Mouse (Mus musculus): ENCODE measurements around the gene Pdf. TPM values are rescaled to one million over a fixed set of nuclear protein-coding genes. Genes with fewer than 3 reads are reported as not detected.

The Pdf gene
- polyA plus RNA-seq, 1 experiment from 2014 or later: 53.2 TPM

DNA sequence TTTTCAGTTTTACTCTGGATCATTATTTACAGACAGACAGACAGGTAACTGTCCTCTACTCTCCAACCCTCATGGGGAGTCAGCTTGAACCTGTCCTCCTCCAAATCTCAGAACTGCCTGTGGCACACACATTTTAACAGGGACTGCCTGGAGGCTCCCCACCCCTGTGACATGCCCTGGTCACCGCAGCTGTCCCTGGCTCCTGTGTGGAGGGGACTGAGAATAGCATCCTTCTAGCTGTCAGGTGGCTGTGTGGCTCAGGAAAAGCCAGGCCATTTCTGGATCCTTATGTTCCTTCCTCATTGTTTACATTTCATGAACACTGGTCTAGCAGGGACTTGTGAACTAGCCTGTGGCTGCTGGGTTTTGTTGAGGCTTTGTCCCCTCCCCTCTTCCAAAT, 25.7 kb upstream of the Pdf start:
- peaks cover 40% of the 10 kb centered on the region for H3K36me3 ChIP-seq (ENCODE audit: control insufficient read depth, insufficient read depth)
- ATAC-seq (replicated peaks; ENCODE audit: extremely low read depth, insufficient read depth, low FRiP score): no peak
- WGBS: 84% methylated on average over 1 of the region's 1 CpGs

DNA sequence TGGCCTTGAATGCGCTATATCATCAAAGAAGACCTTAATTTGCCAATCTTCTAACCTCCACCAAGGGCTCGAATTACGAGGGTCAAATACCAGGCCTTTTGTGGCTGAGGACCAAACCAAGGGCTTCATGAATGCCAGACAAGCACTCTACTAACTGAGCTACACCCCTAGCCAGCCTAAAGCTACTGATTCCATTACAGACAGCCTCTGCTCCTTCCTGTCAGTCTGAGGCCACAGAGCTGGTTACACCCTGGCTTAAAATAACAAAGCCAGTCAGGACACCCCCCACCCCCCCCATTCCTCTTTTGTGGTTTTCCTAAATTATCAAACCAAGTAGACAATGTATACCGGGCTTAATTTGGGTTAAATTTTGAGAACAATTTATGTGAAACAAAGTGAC, 25.3 kb upstream of the Pdf start:
- Histone ChIP-seq H3K27ac (ENCODE audit: low read length) (no peak overlapping the region), H3K9me3 (replicated peaks; ENCODE audit: control insufficient read depth, low read length) (no peaks in the 10 kb centered on the region), H3K9ac (ENCODE audit: low read length) (no peak overlapping the region), H3K4me2 (ENCODE audit: low read depth, low read length) (no peak overlapping the region), H3K27me3 (ENCODE audit: control insufficient read depth, insufficient read depth, low read length) (no peaks in the 10 kb centered on the region), H3K36me3 (ENCODE audit: control insufficient read depth, insufficient read depth) (peaks cover 40% of the 10 kb centered on the region), H3K4me3 (ENCODE audit: low read length) (no peak overlapping the region), H3K4me1 (ENCODE audit: control insufficient read depth, insufficient read depth, low read length) (no peaks in the 10 kb centered on the region)
- 75% methylated on average over 4 of the region's 4 CpGs for WGBS
- ATAC-seq (replicated peaks; ENCODE audit: extremely low read depth, insufficient read depth, low FRiP score): no peak

More for the DNA sequence above, 25.7 kb upstream of the Pdf start:
- H3K9me3 ChIP-seq (replicated peaks; ENCODE audit: control insufficient read depth, low read length): no peaks in the 10 kb centered on the region
- H3K27me3 ChIP-seq (ENCODE audit: control insufficient read depth, insufficient read depth, low read length): no peaks in the 10 kb centered on the region
- no peak overlapping the region for H3K4me3 ChIP-seq (ENCODE audit: low read length)
- H3K4me2 ChIP-seq (ENCODE audit: low read depth, low read length): no peak overlapping the region
- H3K4me1 ChIP-seq (ENCODE audit: control insufficient read depth, insufficient read depth, low read length): no peaks in the 10 kb centered on the region
- H3K9ac ChIP-seq (ENCODE audit: low read length): no peak overlapping the region
- no peak overlapping the region for H3K27ac ChIP-seq (ENCODE audit: low read length)

DNA sequence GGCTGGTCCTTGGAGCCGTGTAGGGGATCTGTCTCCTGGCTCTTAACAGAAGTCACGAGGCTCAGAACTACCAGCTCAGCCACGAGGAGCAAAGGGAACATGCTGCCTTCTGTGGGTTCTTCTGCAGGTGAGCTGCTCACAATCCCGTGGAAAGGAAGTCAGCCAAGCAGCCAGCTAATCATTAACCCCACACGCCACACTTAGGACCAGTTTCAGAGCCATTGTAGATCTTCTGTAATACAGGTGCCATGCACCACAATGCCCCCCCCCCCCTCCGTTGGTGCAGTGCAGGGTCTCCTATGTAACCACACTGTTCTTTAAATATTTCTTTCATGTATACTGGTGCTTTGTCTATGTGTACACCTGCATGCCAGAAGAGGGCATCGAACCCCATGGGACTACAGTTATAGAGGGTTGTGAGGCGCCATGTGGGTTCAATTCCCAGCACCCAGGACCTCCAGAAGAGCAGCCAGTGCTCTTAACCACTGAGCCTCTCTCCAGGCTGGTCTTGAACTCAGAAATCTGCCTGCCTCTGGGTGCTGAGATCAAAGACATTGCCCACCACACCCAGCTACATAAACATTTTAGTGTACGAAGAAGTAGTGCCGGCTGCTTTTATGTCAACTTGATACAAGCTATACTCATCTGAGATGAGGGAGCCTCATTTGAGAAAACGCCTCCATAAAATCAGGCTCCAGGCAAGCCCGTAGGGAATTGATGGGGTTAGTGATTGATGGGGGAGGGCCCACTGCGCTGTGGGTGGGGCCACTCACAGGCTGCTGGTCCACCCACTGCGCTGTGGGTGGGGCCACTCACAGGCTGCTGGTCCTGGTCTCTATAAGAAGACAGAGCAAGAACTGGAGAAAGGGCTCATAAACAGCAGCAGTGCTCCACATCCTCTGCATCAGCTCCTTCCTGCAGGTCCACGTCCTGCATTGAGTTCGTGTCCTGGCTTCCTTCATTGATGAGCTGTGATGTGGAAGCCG, 17.4 kb upstream of the Pdf start, which contains the start of gene Tmed6:
Gene Tmed6, minus strand, starts transcription at position 134 of the 986 bp plus-strand sequence.
- Histone ChIP-seq H3K27ac (ENCODE audit: low read length) (no peak within 1 kb of the TSS), H3K4me2 (ENCODE audit: low read depth, low read length) (no peak within 1 kb of the TSS), H3K27me3 (ENCODE audit: control insufficient read depth, insufficient read depth, low read length) (no peaks in the 10 kb centered on the region), H3K36me3 (ENCODE audit: control insufficient read depth, insufficient read depth) (peaks cover 11% of the 10 kb centered on the region), H3K4me1 (ENCODE audit: control insufficient read depth, insufficient read depth, low read length) (no peaks in the 10 kb centered on the region), H3K4me3 (ENCODE audit: low read length) (no peak within 1 kb of the TSS), H3K9ac (ENCODE audit: low read length) (no peak within 1 kb of the TSS), H3K9me3 (replicated peaks; ENCODE audit: control insufficient read depth, low read length) (no peaks in the 10 kb centered on the region)
- ATAC-seq (replicated peaks; ENCODE audit: extremely low read depth, insufficient read depth, low FRiP score): no peak
- 57% methylated on average over 17 of the region's 17 CpGs for WGBS

DNA sequence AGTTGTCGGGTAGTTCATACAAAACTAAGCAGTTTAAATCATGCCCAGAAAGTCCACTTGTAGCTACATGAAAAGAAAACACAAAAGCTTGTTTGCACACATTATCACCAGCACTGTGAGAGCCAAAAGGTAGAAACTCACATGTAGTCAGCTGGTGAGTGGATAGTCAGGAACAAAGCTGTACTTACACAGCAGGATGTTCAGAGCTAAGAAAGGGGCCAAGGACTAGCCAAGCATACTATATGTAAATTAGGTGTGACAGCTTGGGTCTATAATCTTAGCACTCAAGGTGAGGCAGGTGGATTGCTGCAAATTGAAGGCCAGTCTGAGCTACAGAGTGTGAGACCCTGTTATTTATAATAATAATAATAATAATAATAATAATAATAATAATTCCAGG, 14.2 kb upstream of the Pdf start:
- no peak for ATAC-seq (replicated peaks; ENCODE audit: extremely low read depth, insufficient read depth, low FRiP score)
- Histone ChIP-seq H3K9ac (ENCODE audit: low read length) (no peak overlapping the region), H3K4me3 (ENCODE audit: low read length) (no peak overlapping the region), H3K4me2 (ENCODE audit: low read depth, low read length) (no peak overlapping the region), H3K4me1 (ENCODE audit: control insufficient read depth, insufficient read depth, low read length) (peaks cover 3% of the 10 kb centered on the region; the same call in 1 of the 2 replicates), H3K9me3 (replicated peaks; ENCODE audit: control insufficient read depth, low read length) (no peaks in the 10 kb centered on the region), H3K27ac (ENCODE audit: low read length) (no peak overlapping the region), H3K36me3 (ENCODE audit: control insufficient read depth, insufficient read depth) (peaks cover 10% of the 10 kb centered on the region), H3K27me3 (ENCODE audit: control insufficient read depth, insufficient read depth, low read length) (no peaks in the 10 kb centered on the region)
- WGBS: 86% methylated on average over 1 of the region's 1 CpGs

DNA sequence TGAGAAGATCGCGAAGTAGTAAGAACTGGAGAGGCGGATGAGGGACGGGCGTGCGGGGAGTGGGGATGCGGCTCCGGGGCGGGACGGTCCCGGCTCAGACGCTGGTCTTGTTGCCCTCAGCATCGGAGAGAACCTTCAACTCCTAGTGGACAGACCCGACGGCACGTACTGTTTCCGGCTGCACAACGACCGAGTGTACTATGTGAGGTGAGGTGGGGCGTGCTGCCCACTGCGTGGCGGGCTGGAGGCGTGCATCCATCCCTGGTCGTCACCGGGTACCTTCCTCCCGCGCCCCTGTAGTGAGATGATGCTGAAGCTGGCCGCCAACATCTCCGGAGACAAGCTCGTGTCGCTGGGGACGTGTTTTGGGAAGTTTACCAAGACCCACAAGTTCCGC, 8.6 kb upstream of the Pdf start:
- Histone ChIP-seq H3K36me3 (ENCODE audit: control insufficient read depth, insufficient read depth) (peaks cover 26% of the 10 kb centered on the region), H3K4me3 (ENCODE audit: low read length) (peak overlapping the region; percentile 99), H3K4me1 (ENCODE audit: control insufficient read depth, insufficient read depth, low read length) (peaks cover 17% of the 10 kb centered on the region), H3K9ac (ENCODE audit: low read length) (peak overlapping the region; percentile 86), H3K27ac (ENCODE audit: low read length) (peak overlapping the region; percentile 43; the same call in 1 of the 2 replicates), H3K9me3 (replicated peaks; ENCODE audit: control insufficient read depth, low read length) (no peaks in the 10 kb centered on the region), H3K4me2 (ENCODE audit: low read depth, low read length) (peak overlapping the region; percentile 96), H3K27me3 (ENCODE audit: control insufficient read depth, insufficient read depth, low read length) (no peaks in the 10 kb centered on the region)
- peak; percentile 16 for ATAC-seq (replicated peaks; ENCODE audit: extremely low read depth, insufficient read depth, low FRiP score)
- WGBS: under 1% methylated on average over 33 of the region's 33 CpGs

DNA sequence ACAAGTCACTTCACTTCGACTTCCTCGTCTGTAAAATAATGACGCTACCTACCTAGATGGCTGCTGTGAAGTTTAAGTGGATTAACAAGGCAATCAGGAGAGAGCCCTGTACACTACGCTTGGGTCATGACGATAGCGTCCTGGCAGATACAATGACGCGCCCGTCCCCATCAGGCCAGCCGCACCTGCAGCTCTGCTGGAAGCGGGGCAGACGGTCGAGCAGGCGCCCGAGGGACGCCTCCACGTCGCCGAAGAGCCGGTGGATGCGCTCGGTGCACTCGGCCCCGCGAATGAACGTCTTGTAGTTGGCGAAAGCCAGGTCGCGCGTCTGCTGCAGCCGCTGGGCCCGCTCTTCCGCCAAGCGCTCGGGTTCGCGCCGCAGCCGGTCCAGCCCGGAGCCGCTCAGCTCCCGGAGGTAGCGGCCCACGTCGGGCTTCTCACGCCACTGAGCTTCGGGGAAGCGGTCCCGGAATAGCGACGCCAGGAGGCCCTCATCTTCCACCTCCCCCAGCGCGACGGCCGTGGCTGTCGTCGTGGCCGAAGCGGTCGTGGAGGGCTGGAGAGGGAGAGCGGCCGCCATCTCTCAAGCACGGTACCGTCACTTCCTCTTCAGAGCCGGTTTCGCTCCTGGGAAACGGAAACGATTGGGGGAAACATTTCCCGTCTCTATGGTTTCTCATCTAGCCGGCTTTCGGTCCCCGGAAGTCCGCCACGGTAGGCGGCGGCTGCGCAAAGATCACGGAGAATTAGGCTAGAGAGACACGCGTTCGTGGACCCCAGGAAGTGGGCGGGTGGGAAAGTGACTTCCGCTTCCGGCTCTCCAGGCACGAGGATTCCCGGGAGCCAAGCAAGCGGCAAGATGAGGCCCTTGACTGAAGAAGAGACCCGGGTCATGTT, 7.9 kb upstream of the Pdf start, which contains the start of the genes Cog8 and Nip7:
Gene Cog8, minus strand, starts transcription at position 614 of the 897 bp plus-strand sequence.
Gene Nip7, plus strand, starts transcription at position 802 of the 897 bp plus-strand sequence.
- Histone ChIP-seq H3K27me3 (ENCODE audit: control insufficient read depth, insufficient read depth, low read length) (no peaks in the 10 kb centered on the region), H3K36me3 (ENCODE audit: control insufficient read depth, insufficient read depth) (peaks cover 32% of the 10 kb centered on the region), H3K4me2 (ENCODE audit: low read depth, low read length) (peak within 1 kb of the TSS; percentile 96), H3K9ac (ENCODE audit: low read length) (peak within 1 kb of the TSS; percentile 95), H3K4me3 (ENCODE audit: low read length) (peak within 1 kb of the TSS; percentile 99), H3K4me1 (ENCODE audit: control insufficient read depth, insufficient read depth, low read length) (peaks cover 17% of the 10 kb centered on the region), H3K9me3 (replicated peaks; ENCODE audit: control insufficient read depth, low read length) (no peaks in the 10 kb centered on the region), H3K27ac (ENCODE audit: low read length) (peak within 1 kb of the TSS; percentile 83)
- WGBS: under 1% methylated on average over 88 of the region's 88 CpGs
- ATAC-seq (replicated peaks; ENCODE audit: extremely low read depth, insufficient read depth, low FRiP score): peak; percentile 95

DNA sequence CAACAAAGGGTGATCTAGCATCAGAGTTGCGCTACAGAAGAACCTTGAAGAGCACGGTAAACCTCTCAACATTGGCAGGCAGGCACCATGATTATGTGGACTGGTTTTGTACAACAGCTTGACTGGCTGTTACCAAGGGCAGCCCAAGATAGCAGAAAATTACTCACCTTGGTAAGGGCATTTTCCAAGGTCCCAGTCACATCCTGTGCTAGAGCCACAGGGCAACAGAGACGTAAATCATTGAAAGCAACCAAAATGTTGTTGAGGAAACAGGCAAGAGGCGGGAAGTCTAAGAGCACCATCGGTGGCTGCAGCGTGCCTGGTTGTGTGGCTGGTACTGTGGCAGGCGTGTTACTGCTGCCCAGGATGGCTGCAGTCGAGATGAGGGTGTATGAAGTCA, 3.6 kb upstream of the Pdf start:
- Histone ChIP-seq H3K27ac (ENCODE audit: low read length) (no peak overlapping the region), H3K4me3 (ENCODE audit: low read length) (no peak overlapping the region), H3K9me3 (replicated peaks; ENCODE audit: control insufficient read depth, low read length) (no peaks in the 10 kb centered on the region), H3K36me3 (ENCODE audit: control insufficient read depth, insufficient read depth) (peaks cover 38% of the 10 kb centered on the region), H3K27me3 (ENCODE audit: control insufficient read depth, insufficient read depth, low read length) (no peaks in the 10 kb centered on the region), H3K4me2 (ENCODE audit: low read depth, low read length) (no peak overlapping the region), H3K4me1 (ENCODE audit: control insufficient read depth, insufficient read depth, low read length) (peaks cover 23% of the 10 kb centered on the region), H3K9ac (ENCODE audit: low read length) (no peak overlapping the region)
- ATAC-seq (replicated peaks; ENCODE audit: extremely low read depth, insufficient read depth, low FRiP score): no peak
- WGBS: 97% methylated on average over 8 of the region's 8 CpGs

DNA sequence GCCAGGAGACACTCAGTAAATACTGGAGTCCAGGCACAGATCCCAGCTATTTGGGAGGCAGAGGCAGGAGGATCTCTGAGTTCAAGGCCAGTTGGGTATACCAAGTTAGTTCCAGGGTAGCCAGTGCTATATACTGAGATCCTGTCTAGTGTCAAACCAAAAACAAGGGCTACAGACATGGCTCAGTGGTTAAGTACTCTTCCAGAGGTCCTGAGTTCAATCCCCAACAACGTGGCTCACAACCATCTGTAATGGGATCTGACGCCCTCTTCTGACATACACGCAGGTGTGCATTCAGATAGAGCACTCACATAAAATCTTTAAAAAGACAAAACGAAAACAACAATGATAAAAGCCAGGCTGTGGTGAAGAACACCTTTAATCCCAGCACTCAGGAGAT, 1.1 kb upstream of the Pdf start:
- H3K9ac ChIP-seq (ENCODE audit: low read length): no peak overlapping the region; the same call in 1 of the 2 replicates
- peak overlapping the region; percentile 93; the same call in 1 of the 2 replicates for H3K4me2 ChIP-seq (ENCODE audit: low read depth, low read length)
- no peak overlapping the region for H3K27ac ChIP-seq (ENCODE audit: low read length)
- ATAC-seq (replicated peaks; ENCODE audit: extremely low read depth, insufficient read depth, low FRiP score): no peak
- H3K36me3 ChIP-seq (ENCODE audit: control insufficient read depth, insufficient read depth): peaks cover 61% of the 10 kb centered on the region
- H3K27me3 ChIP-seq (ENCODE audit: control insufficient read depth, insufficient read depth, low read length): no peaks in the 10 kb centered on the region
- H3K9me3 ChIP-seq (replicated peaks; ENCODE audit: control insufficient read depth, low read length): no peaks in the 10 kb centered on the region
- WGBS: 86% methylated on average over 4 of the region's 4 CpGs
- H3K4me1 ChIP-seq (ENCODE audit: control insufficient read depth, insufficient read depth, low read length): peaks cover 19% of the 10 kb centered on the region
- H3K4me3 ChIP-seq (ENCODE audit: low read length): peak overlapping the region; percentile 80; the same call in 1 of the 2 replicates
